Mouse (Mus musculus): ENCODE results near the gene 2810006K23Rik.

2810006K23Rik gene

GRCm38 (mm10) chr5:124353726-124354547 is 26.0 kb downstream of the 2810006K23Rik start:
- POLR2A ChIA-PET, result interaction anchor here (0.5 to 8.2 kb wide), 11 partner anchors 14 to 317 kb away, joined by 3 to 58 read pairs (median 3); partner anchors contain the start of genes 2810006K23Rik (in 3 of the 4), Mphosph9 (in 3 of the 4) and Kmt5a (in 1 of the 4)
- CTCF ChIA-PET, result interaction anchor here in 2 of 4 experiments (0.6 to 0.7 kb wide), 2 partner anchors 19 to 607 kb away, joined by 3 read pairs; no protein-coding TSS in a partner anchor

GRCm38 (mm10) chr5:124354574-124355424 is 26.9 kb downstream of the 2810006K23Rik start:
- CTCF ChIA-PET, result interaction anchor here in 1 of 4 experiments (0.7 kb wide), 1 partner anchor 71 kb away, joined by 4 read pairs; no protein-coding TSS in a partner anchor
- POLR2A ChIA-PET, result interaction anchor here in 1 of 4 experiments (0.6 to 0.9 kb wide), 3 partner anchors 27 to 605 kb away, joined by 3 to 6 read pairs (median 3); partner anchors contain the start of genes Kntc1, Mphosph9 and Rsrc2

GRCm38 (mm10) chr5:124355425-124355959 is 27.6 kb downstream of the 2810006K23Rik start:
- POLR2A ChIA-PET, result interaction anchor here in 1 of 4 experiments (0.6 to 1.6 kb wide), 5 partner anchors 12 to 143 kb away, joined by 3 to 8 read pairs (median 3); partner anchors contain the start of gene Mphosph9
- CTCF ChIA-PET, result interaction anchor here in 1 of 4 experiments (0.7 kb wide), 1 partner anchor 72 kb away, joined by 4 read pairs; no protein-coding TSS in a partner anchor

- POLR2A ChIA-PET, result interaction anchor here (0.6 to 1.6 kb wide), 29 partner anchors 8 to 832 kb away, joined by 3 to 9 read pairs (median 3); partner anchors contain the start of genes 2810006K23Rik (in 2 of the 4), Mphosph9 (in 2 of the 4), Diablo (in 1 of the 4) and Kntc1 (in 1 of the 4)
- CTCF ChIA-PET, result interaction anchor here (0.5 to 1.9 kb wide), 19 partner anchors 9 to 1296 kb away, joined by 3 to 9 read pairs (median 4); partner anchors contain the start of genes Ddx55 (in 1 of the 4) and Kmt5a (in 1 of the 4)
Observed at GRCm38 (mm10) chr5:124356695-124357094, 28.8 kb downstream of the 2810006K23Rik start.

- POLR2A ChIA-PET, result interaction anchor here in 2 of 4 experiments (0.6 to 2.1 kb wide), 7 partner anchors 8 to 80 kb away, joined by 3 to 9 read pairs (median 4); partner anchors contain the start of genes 2810006K23Rik (in 1 of the 2) and Mphosph9 (in 1 of the 2)
- CTCF ChIA-PET, result interaction anchor here in 3 of 4 experiments (0.6 to 2.1 kb wide), 4 partner anchors 51 to 666 kb away, joined by 3 to 7 read pairs (median 6); no protein-coding TSS in a partner anchor
Observed at GRCm38 (mm10) chr5:124359641-124360040, 31.8 kb downstream of the 2810006K23Rik start.

GRCm38 (mm10) chr5:124362982-124363381 is 35.1 kb downstream of the 2810006K23Rik start, which contains the start of gene Cdk2ap1:
Cdk2ap1 (minus strand) TSS chr5:124363082.
- ChIA-PET CTCF (interaction anchor here in 1 of 4 experiments (0.9 kb wide), 1 partner anchor 160 kb away, joined by 3 read pairs; no protein-coding TSS in a partner anchor), POLR2A (interaction anchor here in 2 of 4 experiments (0.8 to 2.8 kb wide), 5 partner anchors 13 to 148 kb away, joined by 3 to 11 read pairs (median 4); partner anchors contain the start of genes 2810006K23Rik (in 1 of the 2), Mphosph9 (in 1 of the 2) and Snrnp35 (in 1 of the 2))

GRCm38 (mm10) chr5:124364173-124364918 is 36.5 kb downstream of the 2810006K23Rik start:
- ChIA-PET CTCF (interaction anchor here in 2 of 4 experiments (0.6 to 0.9 kb wide), 2 partner anchors 71 to 159 kb away, joined by 3 to 6 read pairs; no protein-coding TSS in a partner anchor), POLR2A (interaction anchor here in 2 of 4 experiments (0.6 to 2.8 kb wide), 14 partner anchors 8 to 80 kb away, joined by 3 to 11 read pairs (median 4); partner anchors contain the start of genes 2810006K23Rik (in 1 of the 2) and Mphosph9 (in 1 of the 2))

GRCm38 (mm10) chr5:124365754-124366153 is 37.9 kb downstream of the 2810006K23Rik start:
- ChIA-PET CTCF (interaction anchor here in 1 of 4 experiments (1.7 kb wide), 1 partner anchor 47 kb away, joined by 3 read pairs; no protein-coding TSS in a partner anchor), POLR2A (interaction anchor here in 2 of 4 experiments (0.6 to 2.0 kb wide), 5 partner anchors 9 to 948 kb away, joined by 3 to 8 read pairs (median 3); no protein-coding TSS in a partner anchor)

GRCm38 (mm10) chr5:124366721-124367120 is 38.8 kb downstream of the 2810006K23Rik start:
- POLR2A ChIA-PET, result no interaction called here
- CTCF ChIA-PET, result no interaction called here

- CTCF ChIA-PET, result no interaction called here
- POLR2A ChIA-PET, result interaction anchor here in 2 of 4 experiments (0.5 to 2.2 kb wide), 5 partner anchors 10 to 546 kb away, joined by 4 to 8 read pairs (median 5); partner anchors contain the start of gene Kmt5a (in 1 of the 2)
Observed at GRCm38 (mm10) chr5:124374298-124374697, 46.4 kb downstream of the 2810006K23Rik start.

GRCm38 (mm10) chr5:124376401-124376800 is 48.5 kb downstream of the 2810006K23Rik start:
- ChIA-PET CTCF (no interaction called here), POLR2A (interaction anchor here in 1 of 4 experiments (0.8 to 1.4 kb wide), 4 partner anchors 8 to 29 kb away, joined by 3 to 5 read pairs (median 4); no protein-coding TSS in a partner anchor)

GRCm38 (mm10) chr5:124377149-124377548 is 49.3 kb downstream of the 2810006K23Rik start:
- ChIA-PET POLR2A (interaction anchor here in 2 of 4 experiments (0.7 to 1.4 kb wide), 5 partner anchors 9 to 62 kb away, joined by 3 to 5 read pairs (median 3); partner anchors contain the start of gene Kmt5a (in 1 of the 2)), CTCF (interaction anchor here in 1 of 4 experiments (0.7 kb wide), 1 partner anchor 585 kb away, joined by 5 read pairs; no protein-coding TSS in a partner anchor)

GRCm38 (mm10) chr5:124380121-124380520 is 52.2 kb downstream of the 2810006K23Rik start:
- CTCF ChIA-PET, result no interaction called here
- POLR2A ChIA-PET, result interaction anchor here in 1 of 4 experiments (0.5 kb wide), 1 partner anchor 172 kb away, joined by 6 read pairs; no protein-coding TSS in a partner anchor

- ChIA-PET POLR2A (interaction anchor here in 2 of 4 experiments (0.5 to 1.9 kb wide), 6 partner anchors 9 to 36 kb away, joined by 4 to 9 read pairs (median 4); no protein-coding TSS in a partner anchor), CTCF (interaction anchor here in 2 of 4 experiments (0.7 to 1.4 kb wide), 3 partner anchors 12 to 52 kb away, joined by 3 read pairs; partner anchors contain the start of gene Kmt5a (in 1 of the 2))
Observed at GRCm38 (mm10) chr5:124387932-124388331, 60.0 kb downstream of the 2810006K23Rik start.
